Mouse (Mus musculus) liver, embryonic 14.5 days (tissue): Measurements from ENCODE around the gene Gstp3. TPM values are rescaled to one million over a fixed set of nuclear protein-coding genes. Genes with fewer than 3 reads are reported as not detected.
"Not testable (repeated sequence)": the region's sequence is repeated elsewhere in the genome, so short reads cannot be mapped to it uniquely, and the experiment has no call there.

Source experiments
- ATAC-seq: fragments of 200-750 bp; cut with Nextera tagmentation; 2 replicates; pipeline ENCODE4 v1.8.0; 2017; ENCODE audit warnings: moderate number of reproducible peaks, mild to moderate bottlenecking, moderate library complexity; ENCODE audit not compliant: insufficient read depth
- DNase-seq, 3 experiments: peaks; one replicate each; pipeline ENCODE4 v3.0.0-alpha.2; 2012 to 2013; ENCODE audit warnings: low read depth in 3 of 3, low spot score in 3 of 3
- H3K27ac ChIP-seq: fragments of 300-500 bp; sonication (generic); 2 replicates; pipeline ENCODE4 v1.5.1; 2014; ENCODE audit warnings: moderate library complexity, mild to moderate bottlenecking, control low read depth, inconsistent platforms
- H3K27me3 ChIP-seq: fragments of 300-500 bp; sonication (generic); 2 replicates; pipeline ENCODE4 v1.6.1; 2014; ENCODE audit warnings: mild to moderate bottlenecking, low read length, moderate library complexity; ENCODE audit not compliant: control insufficient read depth, insufficient read depth
- H3K36me3 ChIP-seq: fragments of 300-500 bp; sonication (generic); replicated peaks from 2 replicates; pipeline ENCODE4 v1.6.1; 2014; ENCODE audit warnings: low read depth; ENCODE audit not compliant: control insufficient read depth, insufficient read depth
- H3K4me1 ChIP-seq, 2 experiments: fragments of 200-500 bp in 1 of 2; fragments of 300-500 bp in 1 of 2; sonication (generic) in 1 of 2; replicated peaks; 2 replicates each; pipeline ENCODE4 v1.6.1; 2012 to 2014; ENCODE audit warnings: antibody characterized with exemption in 1 of 2, inconsistent platforms in 1 of 2, low read length in 1 of 2; ENCODE audit not compliant: control insufficient read depth in 2 of 2, insufficient read depth in 2 of 2
- H3K4me2 ChIP-seq: fragments of 300-500 bp; sonication (generic); 2 replicates; pipeline ENCODE4 v1.6.1; 2014; ENCODE audit warnings: low read depth, mild to moderate bottlenecking, control low read depth, moderate library complexity
- H3K4me3 ChIP-seq, 2 experiments: fragments of 200-500 bp in 1 of 2; fragments of 300-500 bp in 1 of 2; sonication (generic) in 1 of 2; 2 replicates each; pipeline ENCODE4 v1.5.1; 2012 to 2014; ENCODE audit warnings: low read depth in 2 of 2, low read length in 2 of 2, mild to moderate bottlenecking in 2 of 2, control low read depth in 1 of 2, inconsistent platforms in 1 of 2, moderate library complexity in 1 of 2; ENCODE audit not compliant: insufficient read depth in 1 of 2
- H3K9ac ChIP-seq: fragments of 300-500 bp; sonication (generic); replicated peaks from 2 replicates; pipeline ENCODE4 v1.6.1; 2014; ENCODE audit warnings: mild to moderate bottlenecking, control low read depth, moderate library complexity
- H3K9me3 ChIP-seq: fragments of 300-500 bp; sonication (generic); 2 replicates; pipeline ENCODE4 v1.6.1; 2016; ENCODE audit warnings: low read length, mixed read lengths; ENCODE audit not compliant: control insufficient read depth
- CTCF ChIP-seq: IDR thresholded peaks from 2 replicates; pipeline ENCODE4 v1.5.1; 2016; ENCODE audit warnings: antibody characterized with exemption, low read depth, control low read depth
- EP300 ChIP-seq: IDR thresholded peaks from 2 replicates; pipeline ENCODE4 v1.6.1; 2016; ENCODE audit warnings: antibody characterized with exemption, low read depth
- WGBS: fragments of 180-500 bp; shearing (Covaris S2); extraction: QIAGEN DNeasy Blood & Tissue Kit; methylation state at CpG from one replicate; pipeline ENCODE4 v1.1.7; 2014; ENCODE audit not compliant: insufficient replicate concordance; 5-methylcytosine and 5-hydroxymethylcytosine counted together
- polyA plus RNA-seq, 2 experiments: library from polyadenylated mRNA; depleted of rRNA in 1 of 2; stranded (reverse) in 1 of 2; unstranded in 1 of 2; fragments of >200 nt; fragmentation: Nextera tagmentation in 1 of 2; extraction: Ambion mirVana in 1 of 2; gene quantifications; 2 replicates each; pipeline versions ENCODE4 v1.2.1 to v1.2.3; 2012 to 2014

The Gstp3 gene
- polyA plus RNA-seq, 2 experiments, result 69.6 to 78.5 TPM

DNA sequence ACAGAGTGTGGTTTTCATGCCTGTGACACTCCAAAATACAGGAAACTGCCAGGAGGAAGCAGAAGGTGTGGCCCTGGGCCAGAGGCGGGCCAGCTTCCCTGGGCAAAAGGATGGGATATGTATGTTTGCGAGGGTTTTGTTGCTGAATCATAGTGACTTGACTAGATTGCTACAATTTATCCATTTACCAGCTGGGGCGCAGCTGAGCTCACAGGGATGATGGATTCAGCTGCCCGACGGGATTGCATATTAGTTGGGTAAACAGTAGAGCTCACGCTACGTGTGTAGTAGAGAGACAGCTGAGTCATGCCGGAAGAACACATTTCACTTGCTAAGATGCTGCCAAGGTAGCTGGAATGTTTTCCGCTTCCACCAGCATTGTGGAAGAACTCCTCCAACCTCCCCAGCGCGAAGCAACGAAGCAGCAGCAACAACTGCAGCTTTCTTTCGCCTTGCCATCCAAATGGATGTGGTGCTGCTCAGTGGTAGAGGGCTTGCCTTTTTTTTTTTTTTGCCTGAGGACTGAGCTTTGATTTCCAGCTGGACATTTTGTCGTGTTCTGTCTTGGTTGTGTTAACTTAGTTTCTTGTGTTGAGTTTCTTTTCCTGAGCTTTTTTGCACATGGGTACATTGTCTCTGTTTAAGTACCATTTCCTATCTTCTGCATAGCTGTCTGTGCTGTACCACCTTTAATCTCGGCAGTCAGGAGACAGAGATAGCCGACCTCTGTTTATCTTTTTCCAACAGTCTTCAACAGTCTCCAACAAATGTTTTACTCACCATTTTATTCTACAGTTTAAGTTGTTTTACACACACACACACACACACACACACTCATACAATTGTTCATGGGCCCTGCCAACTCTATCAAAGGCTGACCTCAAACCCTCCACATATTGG, 13.2 kb downstream of the Gstp3 start, which contains the start of gene Gstp2:
Gene Gstp2, minus strand, starts transcription at position 58 of the 900 bp plus-strand sequence.
- ATAC-seq, result peak; percentile 80
- Histone ChIP-seq H3K9ac (peak within 1 kb of the TSS; percentile 60), H3K9me3 (no peaks in the 10 kb centered on the region), H3K4me3 (peak within 1 kb of the TSS; percentile 27 to 32), H3K36me3 (no peaks in the 10 kb centered on the region), H3K4me1 (peaks cover 25 to 42% of the 10 kb centered on the region in 2 experiments), H3K27me3 (no peaks in the 10 kb centered on the region), H3K27ac (peak within 1 kb of the TSS; percentile 96), H3K4me2 (peak within 1 kb of the TSS; percentile 70)
- DNase-seq, result peak; percentile 75 to 80 (median 77)
- peak; percentile 67 for TF ChIP-seq CTCF
- TF ChIP-seq EP300, result peak; percentile 86
- 43% methylated on average over 16 of the region's 16 CpGs for WGBS

- not testable (repeated sequence) for H3K9me3 ChIP-seq, H3K36me3 ChIP-seq, H3K9ac ChIP-seq, ATAC-seq, H3K4me3 ChIP-seq, H3K27ac ChIP-seq, H3K4me2 ChIP-seq, H3K27me3 ChIP-seq, DNase-seq
- peak; percentile 29; the same call in 1 of the 2 replicates for TF ChIP-seq EP300
- H3K4me1 ChIP-seq, result peaks cover 25 to 44% of the 10 kb centered on the region in 2 experiments
- 34% methylated on average over 5 of the region's 5 CpGs for WGBS
These were observed 15.3 kb downstream of the Gstp3 start for GRCm38 (mm10) chr19:4044109-4044508.

DNA sequence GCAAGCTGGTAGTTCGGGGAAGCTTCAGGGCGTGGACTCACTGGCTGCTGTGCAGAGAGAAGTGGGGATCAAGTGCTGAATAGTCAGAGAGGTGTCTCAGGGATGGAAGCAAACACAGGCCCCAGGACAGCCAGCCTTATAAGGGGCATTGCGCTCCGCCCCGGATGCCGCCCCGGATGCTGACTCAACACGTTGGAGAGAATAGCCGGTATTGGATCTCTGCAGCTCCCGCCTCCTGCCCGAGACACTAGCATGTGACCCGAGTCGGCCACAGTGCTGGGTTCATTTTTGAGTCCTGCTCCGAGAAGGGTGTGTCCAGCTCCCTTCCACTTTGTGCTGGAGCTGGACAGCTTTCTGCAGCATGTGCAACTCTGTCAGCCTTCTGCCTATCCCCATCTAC, 17.2 kb downstream of the Gstp3 start:
- Histone ChIP-seq H3K4me3 (no peak overlapping the region), H3K4me1 (peaks cover 21 to 39% of the 10 kb centered on the region in 2 experiments), H3K36me3 (no peaks in the 10 kb centered on the region), H3K9ac (no peak overlapping the region), H3K27me3 (no peaks in the 10 kb centered on the region), H3K9me3 (no peaks in the 10 kb centered on the region), H3K27ac (no peak overlapping the region), H3K4me2 (no peak overlapping the region)
- DNase-seq, result no peak
- TF ChIP-seq EP300 (no peak), CTCF (no peak)
- ATAC-seq, result no peak
- WGBS, result 64% methylated on average over 14 of the region's 14 CpGs

GRCm38 (mm10) chr19:4041500-4041899, 17.9 kb downstream of the Gstp3 start:
- not testable (repeated sequence) for ATAC-seq, DNase-seq, H3K4me3 ChIP-seq, H3K36me3 ChIP-seq, H3K9ac ChIP-seq, H3K4me2 ChIP-seq, H3K27me3 ChIP-seq, H3K9me3 ChIP-seq, H3K27ac ChIP-seq
- 81% methylated on average over 3 of the region's 4 CpGs for WGBS
- peaks cover 14 to 35% of the 10 kb centered on the region in 2 experiments for H3K4me1 ChIP-seq

- not testable (repeated sequence) for H3K9ac ChIP-seq, DNase-seq, H3K27me3 ChIP-seq, H3K9me3 ChIP-seq, H3K4me2 ChIP-seq, H3K27ac ChIP-seq, H3K36me3 ChIP-seq, ATAC-seq, H3K4me3 ChIP-seq
- 79% methylated on average over 5 of the region's 5 CpGs for WGBS
- peaks cover 9 to 34% of the 10 kb centered on the region in 2 experiments for H3K4me1 ChIP-seq
These were observed 18.4 kb downstream of the Gstp3 start for GRCm38 (mm10) chr19:4040941-4041340.
